Mouse (Mus musculus): Measurements from ENCODE around the gene Mpo. TPM values are rescaled to one million over a fixed set of nuclear protein-coding genes. Genes with fewer than 3 reads are reported as not detected.

Mpo gene
- total and polyA plus RNA-seq, 3 experiments, result 0.05 to 1.7 TPM; not detected in 1

DNA sequence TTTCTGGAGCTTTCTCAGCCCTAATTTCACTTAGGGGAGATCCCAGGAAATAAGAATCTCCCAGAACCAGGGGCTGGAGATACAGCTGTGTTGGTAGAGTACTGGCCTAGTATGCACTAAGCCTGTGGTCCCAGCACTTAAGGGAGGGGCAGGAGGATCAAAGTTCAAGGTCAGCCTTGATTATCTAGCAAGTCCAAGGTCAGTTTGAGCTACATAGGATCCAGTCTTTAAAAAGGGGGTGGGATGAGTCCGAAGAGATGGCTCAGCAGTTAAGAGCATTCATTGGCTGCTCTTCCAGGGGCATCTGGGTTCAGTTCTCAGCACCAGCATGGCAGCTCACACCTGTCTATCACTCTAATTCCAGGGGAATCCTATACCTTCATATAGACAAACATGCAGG, 41.1 kb upstream of the Mpo start:
- ATAC-seq (ENCODE audit: extremely low read depth, insufficient number of reproducible peaks, low FRiP score, poor library complexity, severe bottlenecking), result no peak
- H3K27me3 ChIP-seq (ENCODE audit: insufficient read depth, low read length), result no peaks in the 10 kb centered on the region
- TF ChIP-seq TAL1 (conservative IDR thresholded peaks at IDR 0.05; ENCODE audit: low read depth, low read length) (no peak), GATA1 (IDR thresholded peaks at IDR 0.05; ENCODE audit: borderline replicate concordance, low read length) (no peak), POLR2AphosphoS5 (IDR thresholded peaks at IDR 0.05; ENCODE audit: insufficient replicate concordance, low read depth, low read length) (no peak), GATA2 (IDR thresholded peaks at IDR 0.05; ENCODE audit: borderline replicate concordance, low read depth, low read length) (no peak), CTCF (IDR thresholded peaks at IDR 0.05; ENCODE audit: low read depth, low read length) (no peak)
- peaks cover 14% of the 10 kb centered on the region for H3K36me3 ChIP-seq (replicated peaks)
- no peak for DNase-seq (ENCODE audit: low spot score)
- peak overlapping the region; percentile 72; the same call in 1 of the 2 replicates for H3K4me3 ChIP-seq (ENCODE audit: low read depth, low read length)
- H3K4me1 ChIP-seq (ENCODE audit: insufficient read depth, low read depth, low read length), result peaks cover 69% of the 10 kb centered on the region
- H3K9me3 ChIP-seq (replicated peaks), result no peaks in the 10 kb centered on the region

DNA sequence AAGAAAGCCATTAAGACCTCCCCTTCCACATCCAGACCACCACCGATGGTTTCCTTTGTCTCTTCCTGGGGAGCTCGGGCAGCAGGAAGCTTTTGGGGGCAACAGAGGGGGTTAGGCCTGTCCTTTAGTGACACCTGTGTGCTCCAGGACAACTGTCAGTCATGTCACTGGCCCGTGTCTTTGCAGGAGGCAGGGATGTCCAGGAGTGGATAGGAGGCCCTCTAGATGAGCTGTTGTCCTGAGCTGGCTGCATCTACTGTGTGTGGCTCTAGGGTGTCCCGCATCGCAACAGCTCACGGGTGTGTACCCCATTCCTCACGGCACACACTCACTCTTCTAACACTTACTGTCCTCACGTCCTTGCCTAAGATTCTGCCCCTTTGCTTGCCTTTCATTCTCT, 40.1 kb upstream of the Mpo start:
- Histone ChIP-seq H3K27me3 (ENCODE audit: insufficient read depth, low read length) (no peaks in the 10 kb centered on the region), H3K9me3 (replicated peaks) (no peaks in the 10 kb centered on the region), H3K4me1 (ENCODE audit: insufficient read depth, low read depth, low read length) (peaks cover 64% of the 10 kb centered on the region), H3K36me3 (replicated peaks) (peaks cover 19% of the 10 kb centered on the region), H3K4me3 (ENCODE audit: low read depth, low read length) (peak overlapping the region; percentile 96)
- DNase-seq (ENCODE audit: low spot score) (no peak), ATAC-seq (ENCODE audit: extremely low read depth, insufficient number of reproducible peaks, low FRiP score, poor library complexity, severe bottlenecking) (no peak)
- TF ChIP-seq POLR2AphosphoS5 (IDR thresholded peaks at IDR 0.05; ENCODE audit: insufficient replicate concordance, low read depth, low read length) (no peak), TAL1 (conservative IDR thresholded peaks at IDR 0.05; ENCODE audit: low read depth, low read length) (no peak), GATA2 (IDR thresholded peaks at IDR 0.05; ENCODE audit: borderline replicate concordance, low read depth, low read length) (no peak), CTCF (IDR thresholded peaks at IDR 0.05; ENCODE audit: low read depth, low read length) (no peak), GATA1 (IDR thresholded peaks at IDR 0.05; ENCODE audit: borderline replicate concordance, low read length) (no peak)

DNA sequence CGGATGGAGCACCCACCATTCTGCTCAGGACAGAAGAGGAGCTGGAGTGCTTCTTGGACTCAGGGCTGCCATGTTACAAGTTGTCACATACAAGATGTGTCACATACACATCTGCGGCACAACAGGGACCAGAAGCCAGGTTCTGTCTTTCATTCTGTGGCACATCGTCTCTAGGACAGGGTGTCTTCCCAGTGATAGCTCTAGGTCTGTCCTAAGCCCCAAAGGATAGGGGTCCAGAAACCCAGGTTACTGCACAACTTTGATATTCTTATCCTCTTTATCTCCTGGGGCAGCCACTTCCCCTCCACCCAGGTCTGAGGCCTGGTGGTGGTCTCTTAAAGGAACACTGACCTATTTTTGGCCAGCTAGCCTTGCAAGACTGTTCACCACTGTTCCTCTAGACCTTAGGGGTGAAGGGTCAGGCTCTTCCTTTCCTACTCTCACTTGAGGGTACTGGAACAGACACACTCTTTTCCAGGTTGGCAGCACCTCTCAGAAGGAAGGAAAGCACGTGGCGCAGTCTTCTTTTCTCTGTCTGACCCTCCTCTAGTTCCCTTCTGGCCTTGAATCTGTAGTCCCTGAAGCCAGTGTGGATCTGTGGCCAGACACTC, 39.4 kb upstream of the Mpo start:
- peaks cover 60% of the 10 kb centered on the region for H3K4me1 ChIP-seq (ENCODE audit: insufficient read depth, low read depth, low read length)
- peaks cover 19% of the 10 kb centered on the region for H3K36me3 ChIP-seq (replicated peaks)
- H3K4me3 ChIP-seq (ENCODE audit: low read depth, low read length), result peak overlapping the region; percentile 96; the same call in 1 of the 2 replicates
- no peak for ATAC-seq (ENCODE audit: extremely low read depth, insufficient number of reproducible peaks, low FRiP score, poor library complexity, severe bottlenecking)
- H3K27me3 ChIP-seq (ENCODE audit: insufficient read depth, low read length), result no peaks in the 10 kb centered on the region
- peak; percentile 29; the same call in 1 of the 2 replicates for TF ChIP-seq TAL1 (conservative IDR thresholded peaks at IDR 0.05; ENCODE audit: low read depth, low read length)
- no peak for TF ChIP-seq POLR2AphosphoS5 (IDR thresholded peaks at IDR 0.05; ENCODE audit: insufficient replicate concordance, low read depth, low read length)
- H3K9me3 ChIP-seq (replicated peaks), result no peaks in the 10 kb centered on the region
- no peak for DNase-seq (ENCODE audit: low spot score)

DNA sequence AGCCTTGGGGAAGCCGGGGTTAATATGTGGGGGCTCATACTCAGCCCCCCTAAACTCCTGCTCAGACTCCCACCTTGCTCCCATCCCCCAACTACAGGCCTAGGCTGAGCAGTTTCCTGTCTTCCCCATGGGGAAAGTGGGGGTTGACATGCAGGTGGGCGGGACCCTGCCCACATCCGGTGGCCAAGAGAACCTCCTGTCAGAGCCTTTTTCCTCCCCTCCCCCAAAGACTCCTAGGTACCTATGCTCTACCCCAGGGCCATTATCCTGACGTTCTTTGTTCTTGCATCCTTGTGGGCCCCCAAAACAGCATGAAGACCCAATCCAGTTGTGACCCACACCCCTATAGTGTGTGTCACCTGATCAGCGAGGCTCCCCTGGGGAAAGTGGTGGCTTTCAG, 38.8 kb upstream of the Mpo start:
- no peak for TF ChIP-seq GATA1 (IDR thresholded peaks at IDR 0.05; ENCODE audit: borderline replicate concordance, low read length)
- no peak for TF ChIP-seq CTCF (IDR thresholded peaks at IDR 0.05; ENCODE audit: low read depth, low read length)
- TF ChIP-seq TAL1 (conservative IDR thresholded peaks at IDR 0.05; ENCODE audit: low read depth, low read length), result no peak
- TF ChIP-seq POLR2AphosphoS5 (IDR thresholded peaks at IDR 0.05; ENCODE audit: insufficient replicate concordance, low read depth, low read length), result no peak
- TF ChIP-seq GATA2 (IDR thresholded peaks at IDR 0.05; ENCODE audit: borderline replicate concordance, low read depth, low read length), result no peak
- peak; percentile 84 for DNase-seq (ENCODE audit: low spot score)
- Histone ChIP-seq H3K4me1 (ENCODE audit: insufficient read depth, low read depth, low read length) (peaks cover 56% of the 10 kb centered on the region), H3K27me3 (ENCODE audit: insufficient read depth, low read length) (no peaks in the 10 kb centered on the region), H3K36me3 (replicated peaks) (peaks cover 19% of the 10 kb centered on the region), H3K4me3 (ENCODE audit: low read depth, low read length) (peak overlapping the region; percentile 96), H3K9me3 (replicated peaks) (no peaks in the 10 kb centered on the region)
- ATAC-seq (ENCODE audit: extremely low read depth, insufficient number of reproducible peaks, low FRiP score, poor library complexity, severe bottlenecking), result peak; percentile 26

DNA sequence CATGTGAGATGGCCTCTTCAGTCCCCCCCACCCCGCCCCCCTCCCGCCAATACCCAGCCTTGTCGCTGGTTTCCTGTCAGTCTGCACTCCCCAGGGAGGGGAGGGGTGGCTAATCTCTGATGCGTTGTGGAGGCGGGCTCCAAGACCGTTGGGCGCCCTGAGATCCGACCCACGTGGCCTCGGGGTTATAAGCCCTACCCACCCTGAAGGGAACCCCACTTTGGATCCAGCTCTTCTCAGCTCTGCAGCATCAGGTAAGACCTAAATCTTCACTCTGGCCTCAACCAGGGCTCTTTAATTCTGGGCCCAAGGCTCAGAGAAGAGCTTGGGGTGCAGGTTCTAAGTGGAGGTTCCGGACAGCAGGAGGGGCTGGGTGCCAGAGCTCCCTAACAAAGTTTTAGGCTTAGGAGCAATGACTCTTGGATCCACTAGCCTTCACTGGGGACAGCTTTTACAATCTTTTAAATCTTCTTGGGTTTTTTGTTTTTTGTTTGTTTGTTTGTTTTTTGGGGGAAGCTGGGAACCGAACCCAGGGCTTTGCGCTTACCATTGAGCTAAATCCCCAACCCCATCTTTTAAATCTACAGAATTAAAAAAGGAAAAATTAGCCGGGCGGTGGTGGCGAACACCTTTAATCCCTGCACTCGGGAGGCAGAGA, 37.9 kb upstream of the Mpo start:
- no peaks in the 10 kb centered on the region for H3K9me3 ChIP-seq (replicated peaks)
- H3K36me3 ChIP-seq (replicated peaks), result peaks cover 19% of the 10 kb centered on the region
- H3K4me1 ChIP-seq (ENCODE audit: insufficient read depth, low read depth, low read length), result peaks cover 56% of the 10 kb centered on the region
- H3K4me3 ChIP-seq (ENCODE audit: low read depth, low read length), result peak overlapping the region; percentile 96
- DNase-seq (ENCODE audit: low spot score) (peak; percentile 94), ATAC-seq (ENCODE audit: extremely low read depth, insufficient number of reproducible peaks, low FRiP score, poor library complexity, severe bottlenecking) (peak; percentile 17)
- TF ChIP-seq GATA1 (IDR thresholded peaks at IDR 0.05; ENCODE audit: borderline replicate concordance, low read length), result no peak
- no peak for TF ChIP-seq CTCF (IDR thresholded peaks at IDR 0.05; ENCODE audit: low read depth, low read length)
- peak; percentile 97; the same call in 1 of the 2 replicates for TF ChIP-seq POLR2AphosphoS5 (IDR thresholded peaks at IDR 0.05; ENCODE audit: insufficient replicate concordance, low read depth, low read length)
- no peaks in the 10 kb centered on the region for H3K27me3 ChIP-seq (ENCODE audit: insufficient read depth, low read length)

DNA sequence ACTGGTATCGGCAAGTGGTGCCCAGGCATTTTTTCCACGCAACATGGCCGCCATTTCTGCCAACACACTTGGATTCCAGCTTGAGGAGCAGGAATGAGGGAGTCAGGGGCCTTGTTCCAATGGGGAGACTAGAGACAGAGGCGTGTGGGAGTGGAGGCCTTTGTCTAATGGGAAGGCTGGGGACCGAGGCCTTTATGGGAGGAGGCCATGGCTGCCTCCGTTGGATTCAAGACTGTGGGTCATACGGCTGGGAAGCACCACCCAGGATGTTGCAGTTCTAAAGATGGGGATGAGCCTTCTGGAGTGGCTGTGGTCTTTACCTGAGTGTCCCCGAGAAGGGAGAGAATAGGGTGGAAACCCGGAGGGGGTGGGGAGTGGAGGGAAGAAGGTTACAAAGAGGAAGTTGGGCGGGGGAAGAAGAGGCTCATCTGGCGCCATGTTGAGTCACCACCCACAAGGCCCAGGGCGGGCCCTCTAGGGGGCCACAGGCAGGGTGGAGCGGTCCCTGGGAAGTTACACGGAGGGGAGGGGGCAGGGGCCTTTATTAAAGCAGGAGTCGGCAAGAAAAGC, 37.0 kb upstream of the Mpo start:
- Histone ChIP-seq H3K4me3 (ENCODE audit: low read depth, low read length) (peak overlapping the region; percentile 96), H3K36me3 (replicated peaks) (peaks cover 19% of the 10 kb centered on the region), H3K9me3 (replicated peaks) (no peaks in the 10 kb centered on the region), H3K4me1 (ENCODE audit: insufficient read depth, low read depth, low read length) (peaks cover 55% of the 10 kb centered on the region), H3K27me3 (ENCODE audit: insufficient read depth, low read length) (peaks cover 3% of the 10 kb centered on the region; the same call in 1 of the 2 replicates)
- ATAC-seq (ENCODE audit: extremely low read depth, insufficient number of reproducible peaks, low FRiP score, poor library complexity, severe bottlenecking) (no peak), DNase-seq (ENCODE audit: low spot score) (peak; percentile 71)
- TF ChIP-seq TAL1 (conservative IDR thresholded peaks at IDR 0.05; ENCODE audit: low read depth, low read length), result no peak
- peak; percentile 88 for TF ChIP-seq POLR2AphosphoS5 (IDR thresholded peaks at IDR 0.05; ENCODE audit: insufficient replicate concordance, low read depth, low read length)

All from G1E (cell line).